Mouse (Mus musculus): Measurements from ENCODE around the gene Npas4. TPM values are rescaled to one million over a fixed set of nuclear protein-coding genes. Genes with fewer than 3 reads are reported as not detected.
"Not testable (repeated sequence)": the region's sequence is repeated elsewhere in the genome, so short reads cannot be mapped to it uniquely, and the experiment has no call there.

Npas4 gene
- polyA plus RNA-seq, 1 experiment = 4.5 TPM

GRCm38 (mm10) chr19:5021416-5021815, 31.3 kb upstream of the Npas4 start:
- H3K27ac ChIP-seq (ENCODE audit: insufficient read depth, low read length) = no peak overlapping the region
- TF ChIP-seq CTCF (IDR thresholded peaks at IDR 0.05; ENCODE audit: borderline replicate concordance, insufficient read depth, low read length) (no peak), POLR2A (IDR thresholded peaks at IDR 0.05; ENCODE audit: low read depth, low read length) (no peak)
- H3K4me3 ChIP-seq (ENCODE audit: insufficient read depth, low read length) = no peak overlapping the region
- peaks cover 20% of the 10 kb centered on the region for H3K4me1 ChIP-seq (ENCODE audit: control insufficient read depth, insufficient read depth, low read length)

DNA sequence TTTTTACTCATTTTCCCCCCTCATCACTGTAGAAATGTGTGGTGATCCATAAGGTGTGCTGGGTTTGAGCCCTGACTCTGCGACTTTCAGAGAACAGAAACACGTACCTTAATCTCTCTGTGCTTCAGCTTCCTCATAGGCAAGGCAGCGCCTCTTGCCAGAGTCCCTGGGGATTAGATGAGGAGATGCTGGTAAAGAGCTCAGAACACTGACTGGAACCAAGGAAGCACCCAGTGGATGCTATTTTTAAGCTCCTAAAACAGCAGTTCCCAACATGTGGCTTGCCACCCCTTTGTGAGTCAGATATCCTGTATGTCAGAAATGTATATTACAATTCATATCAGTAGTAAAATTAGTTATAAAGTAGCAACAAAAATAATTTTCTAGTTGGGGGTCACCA, 28.1 kb upstream of the Npas4 start:
- H3K4me3 ChIP-seq (ENCODE audit: insufficient read depth, low read length) = no peak overlapping the region
- peak overlapping the region; percentile 85 for H3K27ac ChIP-seq (ENCODE audit: insufficient read depth, low read length)
- TF ChIP-seq POLR2A (IDR thresholded peaks at IDR 0.05; ENCODE audit: low read depth, low read length) = no peak
- no peak for TF ChIP-seq CTCF (IDR thresholded peaks at IDR 0.05; ENCODE audit: borderline replicate concordance, insufficient read depth, low read length)
- peaks cover 23% of the 10 kb centered on the region for H3K4me1 ChIP-seq (ENCODE audit: control insufficient read depth, insufficient read depth, low read length)

- peaks cover 25% of the 10 kb centered on the region for H3K4me1 ChIP-seq (ENCODE audit: control insufficient read depth, insufficient read depth, low read length)
- TF ChIP-seq POLR2A (IDR thresholded peaks at IDR 0.05; ENCODE audit: low read depth, low read length) (no peak), CTCF (IDR thresholded peaks at IDR 0.05; ENCODE audit: borderline replicate concordance, insufficient read depth, low read length) (no peak)
- peak overlapping the region; percentile 85 for H3K27ac ChIP-seq (ENCODE audit: insufficient read depth, low read length)
- H3K4me3 ChIP-seq (ENCODE audit: insufficient read depth, low read length) = no peak overlapping the region
Observed at GRCm38 (mm10) chr19:5017611-5018010, 27.5 kb upstream of the Npas4 start.

DNA sequence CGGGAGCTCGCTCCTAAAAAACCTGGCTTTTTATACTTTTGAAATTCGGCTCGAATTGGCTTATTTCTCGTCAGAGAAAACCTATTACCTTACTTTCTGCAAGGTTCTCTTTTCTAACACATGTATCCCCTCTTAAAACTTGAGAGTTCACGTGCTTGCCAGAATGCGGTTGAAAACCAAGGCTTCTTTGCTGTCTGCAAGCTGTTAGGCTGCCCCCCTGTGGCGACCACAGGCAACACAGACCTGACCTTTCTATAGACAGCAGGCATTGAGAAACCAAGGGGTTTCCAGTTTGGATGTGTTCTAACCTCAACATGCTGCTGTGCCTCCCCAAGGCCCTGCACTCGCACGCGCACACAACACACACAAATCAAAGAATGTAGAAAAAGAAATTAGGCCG, 26.7 kb upstream of the Npas4 start:
- TF ChIP-seq CTCF (IDR thresholded peaks at IDR 0.05; ENCODE audit: borderline replicate concordance, insufficient read depth, low read length) (peak; percentile 61; the same call in 1 of the 2 replicates), POLR2A (IDR thresholded peaks at IDR 0.05; ENCODE audit: low read depth, low read length) (no peak)
- H3K4me1 ChIP-seq (ENCODE audit: control insufficient read depth, insufficient read depth, low read length) = peaks cover 28% of the 10 kb centered on the region
- peak overlapping the region; percentile 85 for H3K27ac ChIP-seq (ENCODE audit: insufficient read depth, low read length)
- no peak overlapping the region for H3K4me3 ChIP-seq (ENCODE audit: insufficient read depth, low read length)

GRCm38 (mm10) chr19:5016221-5016742, 26.2 kb upstream of the Npas4 start:
- Histone ChIP-seq H3K4me3 (ENCODE audit: insufficient read depth, low read length) (no peak overlapping the region), H3K4me1 (ENCODE audit: control insufficient read depth, insufficient read depth, low read length) (peaks cover 28% of the 10 kb centered on the region), H3K27ac (ENCODE audit: insufficient read depth, low read length) (peak overlapping the region; percentile 85)
- no peak for TF ChIP-seq CTCF (IDR thresholded peaks at IDR 0.05; ENCODE audit: borderline replicate concordance, insufficient read depth, low read length)
- TF ChIP-seq POLR2A (IDR thresholded peaks at IDR 0.05; ENCODE audit: low read depth, low read length) = no peak

GRCm38 (mm10) chr19:5014961-5015398, 24.9 kb upstream of the Npas4 start:
- peaks cover 28% of the 10 kb centered on the region for H3K4me1 ChIP-seq (ENCODE audit: control insufficient read depth, insufficient read depth, low read length)
- H3K4me3 ChIP-seq (ENCODE audit: insufficient read depth, low read length) = no peak overlapping the region
- peak overlapping the region; percentile 19; the same call in 1 of the 2 replicates for H3K27ac ChIP-seq (ENCODE audit: insufficient read depth, low read length)
- no peak for TF ChIP-seq CTCF (IDR thresholded peaks at IDR 0.05; ENCODE audit: borderline replicate concordance, insufficient read depth, low read length)
- TF ChIP-seq POLR2A (IDR thresholded peaks at IDR 0.05; ENCODE audit: low read depth, low read length) = no peak

DNA sequence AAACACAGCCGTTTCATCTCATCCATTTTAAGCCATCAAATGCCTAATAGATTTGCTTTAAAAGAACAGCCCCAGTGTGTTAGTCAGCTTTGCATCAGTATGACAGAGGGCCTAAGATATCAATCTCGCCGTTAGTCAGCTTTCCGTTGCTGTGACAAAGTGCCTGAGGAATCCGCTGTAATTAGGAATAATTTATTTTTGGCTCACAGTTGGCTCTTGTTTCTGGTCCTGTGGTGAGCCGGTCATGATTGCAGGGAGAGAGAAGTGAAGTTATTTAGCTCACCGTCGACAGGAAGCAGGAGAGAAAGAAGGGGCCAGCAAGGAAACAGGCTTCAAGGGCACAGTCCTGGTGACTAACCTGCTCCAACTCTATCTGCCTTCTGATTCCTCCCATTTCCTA, 23.0 kb upstream of the Npas4 start:
- no peak for TF ChIP-seq CTCF (IDR thresholded peaks at IDR 0.05; ENCODE audit: borderline replicate concordance, insufficient read depth, low read length)
- no peak for TF ChIP-seq POLR2A (IDR thresholded peaks at IDR 0.05; ENCODE audit: low read depth, low read length)
- Histone ChIP-seq H3K4me3 (ENCODE audit: insufficient read depth, low read length) (no peak overlapping the region), H3K4me1 (ENCODE audit: control insufficient read depth, insufficient read depth, low read length) (peaks cover 23% of the 10 kb centered on the region), H3K27ac (ENCODE audit: insufficient read depth, low read length) (peak overlapping the region; percentile 84)

- Histone ChIP-seq H3K27ac (ENCODE audit: insufficient read depth, low read length) (no peak overlapping the region), H3K4me1 (ENCODE audit: control insufficient read depth, insufficient read depth, low read length) (peaks cover 4% of the 10 kb centered on the region; the same call in 1 of the 2 replicates), H3K4me3 (ENCODE audit: insufficient read depth, low read length) (no peak overlapping the region)
- TF ChIP-seq CTCF (IDR thresholded peaks at IDR 0.05; ENCODE audit: borderline replicate concordance, insufficient read depth, low read length) (no peak), POLR2A (IDR thresholded peaks at IDR 0.05; ENCODE audit: low read depth, low read length) (no peak)
Observed at GRCm38 (mm10) chr19:5004925-5005324, 14.8 kb upstream of the Npas4 start.

GRCm38 (mm10) chr19:5003644-5004043, 13.5 kb upstream of the Npas4 start:
- not testable (repeated sequence) for H3K4me1 ChIP-seq (ENCODE audit: control insufficient read depth, insufficient read depth, low read length); H3K27ac ChIP-seq (ENCODE audit: insufficient read depth, low read length); H3K4me3 ChIP-seq (ENCODE audit: insufficient read depth, low read length)

GRCm38 (mm10) chr19:5001666-5002406, 11.7 kb upstream of the Npas4 start:
- TF ChIP-seq CTCF (IDR thresholded peaks at IDR 0.05; ENCODE audit: borderline replicate concordance, insufficient read depth, low read length) = peak; percentile 96
- peak; percentile 59; the same call in 1 of the 2 replicates for TF ChIP-seq POLR2A (IDR thresholded peaks at IDR 0.05; ENCODE audit: low read depth, low read length)
- Histone ChIP-seq H3K4me1 (ENCODE audit: control insufficient read depth, insufficient read depth, low read length) (peaks cover 5% of the 10 kb centered on the region; the same call in 1 of the 2 replicates), H3K27ac (ENCODE audit: insufficient read depth, low read length) (peak overlapping the region; percentile 42; the same call in 1 of the 2 replicates), H3K4me3 (ENCODE audit: insufficient read depth, low read length) (peak overlapping the region; percentile 19)

Data from embryonic fibroblast, embryonic 13.5 days (primary cell).